Mouse (Mus musculus) liver, embryonic 13.5 days (tissue): ENCODE results near the gene Fgf7. TPM values are rescaled to one million over a fixed set of nuclear protein-coding genes. Genes with fewer than 3 reads are reported as not detected.

Experiments used
- ATAC-seq: fragments of 200-750 bp; cut with Nextera tagmentation; 2 replicates; pipeline ENCODE4 v1.8.0; 2017; ENCODE audit warnings: low read depth, mild to moderate bottlenecking, moderate number of reproducible peaks, moderate library complexity
- DNase-seq: peaks from one replicate; pipeline ENCODE4 v3.0.0; 2022
- H3K27ac ChIP-seq: fragments of 300-500 bp; sonication (generic); 2 replicates; pipeline ENCODE4 v1.5.1; 2015; ENCODE audit warnings: moderate library complexity, mild to moderate bottlenecking, inconsistent platforms
- H3K27me3 ChIP-seq: fragments of 300-500 bp; sonication (generic); 2 replicates; pipeline ENCODE4 v1.6.1; 2015; ENCODE audit warnings: mild to moderate bottlenecking, inconsistent platforms
- H3K36me3 ChIP-seq: fragments of 300-500 bp; sonication (generic); 2 replicates; pipeline ENCODE4 v1.6.1; 2015; ENCODE audit warnings: mild to moderate bottlenecking, inconsistent platforms
- H3K4me1 ChIP-seq: fragments of 300-500 bp; sonication (generic); replicated peaks from 2 replicates; pipeline ENCODE4 v1.6.1; 2015; ENCODE audit warnings: inconsistent platforms
- H3K4me2 ChIP-seq: fragments of 300-500 bp; sonication (generic); 2 replicates; pipeline ENCODE4 v1.6.1; 2015; ENCODE audit warnings: inconsistent platforms, mild to moderate bottlenecking, moderate library complexity
- H3K4me3 ChIP-seq: fragments of 300-500 bp; sonication (generic); replicated peaks from 2 replicates; pipeline ENCODE4 v1.5.1; 2015; ENCODE audit warnings: mild to moderate bottlenecking, inconsistent platforms
- H3K9ac ChIP-seq: fragments of 300-500 bp; sonication (generic); 2 replicates; pipeline ENCODE4 v1.6.1; 2015; ENCODE audit warnings: mild to moderate bottlenecking, inconsistent platforms
- H3K9me3 ChIP-seq: fragments of 300-500 bp; sonication (generic); replicated peaks from 2 replicates; pipeline ENCODE4 v1.6.1; 2016; ENCODE audit warnings: inconsistent platforms
- WGBS: fragments of 180-500 bp; shearing (Covaris S2); methylation state at CpG from one replicate; pipeline ENCODE4 v1.1.7; 2015; ENCODE audit not compliant: insufficient replicate concordance; 5-methylcytosine and 5-hydroxymethylcytosine counted together
- polyA plus RNA-seq: library from polyadenylated mRNA; unstranded; fragments of >200 nt; fragmentation: Nextera tagmentation; extraction: Ambion mirVana; gene quantifications from 2 replicates; pipeline ENCODE4 v1.2.1, GENCODE M21; 2015

Fgf7 gene
- polyA plus RNA-seq, 1 experiment from 2014 or later = 0.14 TPM

DNA sequence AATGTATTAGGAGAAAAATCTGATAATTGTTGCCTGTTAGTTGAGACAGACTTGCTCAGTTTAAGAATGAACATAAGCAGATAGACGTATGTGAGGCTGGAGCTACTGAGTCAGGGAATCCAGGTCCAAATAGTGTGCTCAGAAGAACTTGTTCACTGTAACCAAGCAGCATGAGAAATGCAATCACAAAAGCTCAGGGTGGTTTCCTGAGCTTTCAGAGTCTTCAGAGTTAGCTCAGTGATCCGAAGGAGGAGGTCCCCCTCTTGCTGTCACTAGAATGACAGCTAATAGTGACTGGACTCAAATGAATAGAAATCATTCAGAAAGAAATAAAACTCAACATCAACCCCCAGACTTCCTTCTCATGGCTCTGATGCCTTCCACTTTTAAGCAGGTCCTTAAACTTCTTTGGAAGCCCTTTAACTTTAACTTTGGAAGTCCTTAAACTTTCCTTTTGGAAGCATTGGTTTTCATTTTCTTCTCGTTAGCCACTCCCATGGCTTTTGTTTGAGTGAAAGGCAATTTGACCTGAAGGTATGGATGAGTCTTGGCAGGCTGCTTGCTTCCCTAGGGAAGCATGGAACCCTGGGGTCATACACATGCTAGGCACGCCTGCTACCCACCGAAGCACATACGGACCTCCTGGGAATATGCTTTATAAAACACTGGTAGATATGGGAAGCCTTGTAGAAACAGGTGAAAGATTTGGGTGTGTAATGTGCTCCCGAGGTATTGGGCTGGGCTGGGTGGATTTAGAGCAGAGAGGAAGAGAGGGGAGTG, 4.0 kb downstream of the Fgf7 start:
- Histone ChIP-seq H3K9ac (no peak overlapping the region), H3K27ac (no peak overlapping the region), H3K4me3 (no peak overlapping the region), H3K4me2 (no peak overlapping the region), H3K4me1 (no peaks in the 10 kb centered on the region), H3K27me3 (no peaks in the 10 kb centered on the region), H3K9me3 (no peaks in the 10 kb centered on the region), H3K36me3 (no peaks in the 10 kb centered on the region)
- no peak for ATAC-seq
- WGBS = 64% methylated on average over 7 of the region's 7 CpGs
- DNase-seq = no peak

DNA sequence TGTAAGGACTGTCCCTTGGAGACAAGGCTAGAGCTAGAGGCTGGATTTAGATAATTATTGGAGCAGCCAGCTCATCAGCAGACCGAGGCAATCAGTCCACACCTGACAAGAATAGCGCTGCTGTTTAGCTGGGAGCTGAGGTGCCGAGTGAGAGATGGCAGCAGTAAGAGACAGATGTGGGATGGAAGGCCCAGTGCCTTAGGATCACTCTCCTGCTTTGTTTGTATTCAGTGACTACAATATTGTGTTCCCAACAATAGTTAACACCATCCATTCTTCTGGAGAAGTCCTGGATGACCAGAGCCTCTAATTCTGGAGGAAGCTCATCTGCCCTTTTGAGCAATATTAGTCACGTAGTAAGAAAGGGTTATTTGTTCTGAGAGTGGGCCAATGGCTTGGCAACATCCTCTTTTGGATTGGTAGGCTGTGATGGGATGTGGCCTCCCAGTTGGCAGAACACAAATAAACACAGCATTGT, 5.0 kb downstream of the Fgf7 start:
- no peak for DNase-seq

DNA sequence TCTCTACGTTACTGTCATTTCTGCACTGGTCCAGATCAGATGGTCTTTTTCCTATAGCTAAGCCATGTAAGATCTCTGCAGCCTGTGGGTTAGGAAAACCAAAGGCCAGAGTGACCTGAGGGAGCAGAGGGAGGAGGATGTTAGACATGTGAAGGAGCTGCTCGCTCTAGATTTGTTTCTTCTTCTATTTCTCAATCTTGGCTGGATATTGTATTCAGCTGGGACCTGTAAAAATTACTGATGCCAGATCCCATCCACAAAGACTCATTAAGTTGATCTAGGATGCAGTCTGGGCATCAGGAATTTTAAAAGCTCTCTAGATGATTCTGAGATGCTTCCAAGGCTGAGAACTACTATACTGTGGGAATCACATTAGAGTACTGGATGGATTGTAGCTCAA, 6.2 kb downstream of the Fgf7 start:
- Histone ChIP-seq H3K27ac (no peak overlapping the region), H3K4me2 (no peak overlapping the region), H3K27me3 (no peaks in the 10 kb centered on the region), H3K4me1 (no peaks in the 10 kb centered on the region), H3K9me3 (no peaks in the 10 kb centered on the region), H3K9ac (no peak overlapping the region), H3K36me3 (no peaks in the 10 kb centered on the region), H3K4me3 (no peak overlapping the region)
- DNase-seq (no peak), ATAC-seq (no peak)
- WGBS = 52% methylated on average over 2 of the region's 2 CpGs

More for the DNA sequence above, 5.0 kb downstream of the Fgf7 start:
- no peak overlapping the region for H3K4me2 ChIP-seq
- no peak overlapping the region for H3K4me3 ChIP-seq
- no peak overlapping the region for H3K9ac ChIP-seq
- H3K4me1 ChIP-seq = no peaks in the 10 kb centered on the region
- H3K36me3 ChIP-seq = no peaks in the 10 kb centered on the region
- H3K27me3 ChIP-seq = no peaks in the 10 kb centered on the region
- no peak for ATAC-seq
- H3K9me3 ChIP-seq = no peaks in the 10 kb centered on the region
- 56% methylated on average over 4 of the region's 4 CpGs for WGBS
- no peak overlapping the region for H3K27ac ChIP-seq

DNA sequence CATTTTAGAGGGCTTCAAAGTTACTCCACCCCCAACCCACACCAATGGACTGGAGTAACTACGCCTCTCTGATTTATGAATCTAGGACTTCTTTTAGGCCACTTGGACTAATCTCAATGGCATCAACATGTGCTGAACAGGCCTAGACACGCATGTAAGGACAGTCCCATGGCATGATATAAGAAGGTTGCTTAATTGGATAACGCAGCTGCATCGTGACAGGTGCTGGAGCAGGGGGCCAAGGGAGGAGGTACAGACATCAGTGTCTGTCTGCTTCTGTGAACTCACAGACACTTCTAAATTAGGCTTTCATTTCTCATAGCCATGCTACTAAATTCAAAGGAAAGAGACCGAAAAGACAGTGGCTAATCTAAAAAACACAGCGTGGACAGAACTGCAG, 6.8 kb downstream of the Fgf7 start:
- Histone ChIP-seq H3K4me3 (no peak overlapping the region), H3K9me3 (no peaks in the 10 kb centered on the region), H3K27ac (no peak overlapping the region), H3K27me3 (no peaks in the 10 kb centered on the region), H3K4me1 (no peaks in the 10 kb centered on the region), H3K36me3 (no peaks in the 10 kb centered on the region), H3K9ac (no peak overlapping the region), H3K4me2 (no peak overlapping the region)
- no peak for ATAC-seq
- WGBS = 71% methylated on average over 6 of the region's 6 CpGs
- DNase-seq = no peak

DNA sequence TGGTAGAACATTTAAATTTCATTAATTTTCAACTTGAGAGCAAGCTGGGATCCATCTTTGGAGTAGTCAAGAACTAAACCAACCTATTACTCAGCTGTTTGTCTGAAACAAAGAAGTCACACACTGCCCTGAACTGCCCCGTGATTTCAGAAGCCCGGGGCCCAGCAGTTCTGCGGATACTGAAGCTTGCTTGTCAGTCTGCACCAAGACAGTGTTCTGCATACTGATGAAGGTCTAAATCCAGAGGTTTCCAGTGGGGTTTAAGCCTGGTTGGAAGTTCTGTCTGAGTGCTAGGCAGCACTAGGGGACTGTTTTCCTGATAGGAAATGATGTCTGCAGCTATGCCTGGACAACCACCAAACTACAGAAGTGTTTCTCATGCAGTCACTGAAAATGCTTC, 8.2 kb downstream of the Fgf7 start:
- H3K27me3 ChIP-seq = no peaks in the 10 kb centered on the region
- H3K9ac ChIP-seq = no peak overlapping the region
- no peak overlapping the region for H3K4me3 ChIP-seq
- H3K36me3 ChIP-seq = no peaks in the 10 kb centered on the region
- no peaks in the 10 kb centered on the region for H3K4me1 ChIP-seq
- H3K9me3 ChIP-seq = no peaks in the 10 kb centered on the region
- 72% methylated on average over 3 of the region's 3 CpGs for WGBS
- DNase-seq (no peak), ATAC-seq (no peak)
- H3K27ac ChIP-seq = no peak overlapping the region
- no peak overlapping the region for H3K4me2 ChIP-seq

DNA sequence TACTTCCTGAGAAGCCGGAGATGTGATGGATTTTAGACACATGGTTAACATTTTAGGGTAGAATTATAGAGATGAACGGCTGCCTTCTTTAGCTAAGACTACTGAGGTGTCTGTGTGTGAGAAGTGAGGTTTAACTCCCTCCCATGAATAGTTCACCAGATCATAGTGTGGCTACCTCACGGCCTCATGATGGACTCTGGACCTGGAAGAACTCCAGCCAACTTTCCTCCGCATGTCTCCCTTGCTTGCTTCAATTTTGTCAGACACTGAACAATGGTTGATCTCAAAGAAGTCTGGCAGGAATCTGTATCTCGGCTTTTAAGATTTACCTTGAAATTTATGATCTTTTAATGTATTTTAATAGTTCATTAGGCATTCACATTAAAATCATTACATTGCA, 11.2 kb downstream of the Fgf7 start:
- H3K9me3 ChIP-seq = no peaks in the 10 kb centered on the region
- 65% methylated on average over 5 of the region's 5 CpGs for WGBS
- no peak overlapping the region for H3K4me3 ChIP-seq
- no peak for ATAC-seq
- H3K36me3 ChIP-seq = no peaks in the 10 kb centered on the region
- no peak overlapping the region for H3K9ac ChIP-seq
- no peak overlapping the region for H3K4me2 ChIP-seq
- H3K4me1 ChIP-seq = no peaks in the 10 kb centered on the region
- H3K27me3 ChIP-seq = no peaks in the 10 kb centered on the region
- no peak overlapping the region for H3K27ac ChIP-seq
- no peak for DNase-seq

DNA sequence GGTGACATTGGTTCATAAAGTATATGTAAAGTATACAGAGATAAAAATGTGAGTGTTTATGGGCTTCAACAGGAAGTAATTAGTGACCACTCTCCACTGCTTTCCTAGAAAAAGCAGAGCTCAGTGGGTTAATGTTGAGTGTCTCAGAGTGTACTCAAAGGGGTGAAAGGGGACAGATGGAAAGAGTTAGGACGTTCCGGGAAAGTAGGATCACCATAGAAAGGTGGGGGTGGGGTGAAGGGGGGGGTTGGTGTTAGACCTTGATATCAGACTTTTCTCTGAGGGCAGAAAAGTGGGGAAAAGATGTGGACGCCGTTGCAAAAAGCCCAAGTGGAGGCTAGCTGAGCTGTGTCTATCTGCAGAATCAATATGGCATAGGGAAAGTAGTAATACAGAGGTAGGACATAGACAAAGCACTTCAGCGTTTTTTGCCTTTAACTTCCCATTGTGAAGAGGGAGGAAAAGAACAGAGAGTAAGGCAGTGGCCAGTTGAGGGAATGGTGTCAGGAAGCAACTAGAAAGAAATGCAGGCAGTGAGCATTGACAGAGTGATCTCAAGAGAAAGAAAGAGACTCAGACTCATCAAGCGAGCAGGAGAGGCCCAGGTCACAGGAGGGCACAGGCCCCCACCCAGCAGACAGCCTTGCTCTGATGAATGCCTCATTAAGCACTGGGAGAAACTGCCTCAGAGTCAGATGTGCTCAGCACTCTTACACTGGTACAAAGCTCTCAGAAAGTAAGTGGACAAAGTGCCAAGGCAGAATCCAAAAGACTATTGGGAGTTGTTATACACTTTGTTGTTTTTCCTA, 18.5 kb downstream of the Fgf7 start:
- DNase-seq = no peak
- no peaks in the 10 kb centered on the region for H3K4me1 ChIP-seq
- H3K4me2 ChIP-seq = no peak overlapping the region
- no peaks in the 10 kb centered on the region for H3K36me3 ChIP-seq
- no peaks in the 10 kb centered on the region for H3K27me3 ChIP-seq
- 55% methylated on average over 6 of the region's 6 CpGs for WGBS
- no peaks in the 10 kb centered on the region for H3K9me3 ChIP-seq
- H3K27ac ChIP-seq = no peak overlapping the region
- H3K9ac ChIP-seq = no peak overlapping the region
- ATAC-seq = no peak
- H3K4me3 ChIP-seq = no peak overlapping the region

DNA sequence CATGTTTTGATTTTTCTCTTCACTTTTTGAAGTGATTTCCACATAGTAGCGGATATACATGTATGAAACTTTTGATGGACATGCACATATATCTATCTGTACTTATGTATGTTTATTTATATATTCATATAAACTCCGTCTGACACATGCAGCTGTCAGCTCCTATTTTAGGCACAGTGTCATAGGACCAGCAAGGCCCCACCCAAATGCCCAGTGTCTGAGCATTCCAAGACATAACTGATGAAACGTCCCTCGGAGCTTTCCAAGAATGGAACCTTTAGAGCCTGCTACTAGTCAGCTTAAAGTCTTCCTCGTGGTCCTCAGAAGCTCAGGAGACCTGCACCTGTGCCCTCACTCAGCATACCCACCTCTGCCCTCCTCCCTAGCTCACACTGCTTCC, 19.2 kb downstream of the Fgf7 start:
- H3K4me2 ChIP-seq = no peak overlapping the region
- no peak overlapping the region for H3K27ac ChIP-seq
- H3K4me3 ChIP-seq = no peak overlapping the region
- H3K9ac ChIP-seq = no peak overlapping the region
- no peaks in the 10 kb centered on the region for H3K36me3 ChIP-seq
- H3K4me1 ChIP-seq = no peaks in the 10 kb centered on the region
- ATAC-seq = no peak
- WGBS = 63% methylated on average over 5 of the region's 5 CpGs
- H3K27me3 ChIP-seq = no peaks in the 10 kb centered on the region
- no peak for DNase-seq
- H3K9me3 ChIP-seq = no peaks in the 10 kb centered on the region

DNA sequence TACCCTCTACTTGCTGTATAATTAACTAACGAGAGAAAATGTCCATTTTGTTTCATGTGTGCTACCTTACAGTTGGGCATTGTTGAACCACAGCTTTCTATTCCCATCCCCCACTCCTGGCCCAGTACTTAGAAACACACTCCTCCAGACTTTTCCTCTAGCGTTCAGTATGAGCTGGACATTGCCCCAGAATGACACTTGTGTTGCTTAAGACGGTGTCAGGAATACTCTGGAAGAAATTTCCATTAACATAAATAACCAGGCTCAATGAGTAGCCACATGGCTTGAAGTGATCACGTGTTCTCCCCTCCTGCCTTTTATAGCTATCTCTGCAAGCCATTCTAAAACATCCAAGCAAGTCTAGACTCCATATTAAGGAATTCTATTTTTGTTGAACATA, 26.1 kb downstream of the Fgf7 start:
- WGBS = 60% methylated on average over 4 of the region's 4 CpGs
- no peak for DNase-seq
- no peak overlapping the region for H3K27ac ChIP-seq

DNA sequence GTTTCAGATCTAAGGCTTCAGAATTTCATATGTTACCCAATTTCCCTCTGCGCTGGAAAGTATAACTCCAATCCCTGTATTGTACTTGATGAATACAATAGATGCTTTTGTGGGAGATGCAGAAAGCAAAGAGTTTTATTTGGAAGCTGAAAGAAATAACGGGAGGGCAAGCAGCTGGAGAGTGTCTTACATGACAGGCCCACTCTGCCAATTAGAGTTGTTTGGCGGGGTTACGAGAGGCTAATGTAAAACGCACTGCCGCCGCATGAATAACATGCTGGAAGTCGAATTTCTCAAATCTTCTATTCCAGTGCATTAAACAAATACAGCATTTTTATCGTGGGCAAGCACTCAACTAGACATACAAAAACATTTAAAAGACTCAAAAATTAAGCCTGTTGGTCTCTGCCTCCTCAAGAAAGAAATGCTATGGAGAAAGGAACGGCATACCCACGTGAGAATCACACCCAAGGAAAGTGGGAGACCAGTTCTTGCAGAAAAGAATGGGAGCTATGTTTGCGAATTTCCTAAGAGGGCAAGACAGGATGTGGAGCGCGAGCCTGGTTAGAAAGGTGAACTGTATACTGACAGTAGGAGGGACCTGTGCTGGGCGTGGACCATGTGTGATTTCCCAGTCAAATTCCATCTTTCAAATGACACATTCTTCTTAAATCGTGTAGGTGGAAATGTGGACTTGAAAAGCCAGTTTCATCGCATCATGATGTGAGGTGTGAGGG, 26.7 kb downstream of the Fgf7 start:
- Histone ChIP-seq H3K4me2 (no peak overlapping the region), H3K4me3 (no peak overlapping the region), H3K27me3 (no peaks in the 10 kb centered on the region), H3K9me3 (no peaks in the 10 kb centered on the region), H3K36me3 (no peaks in the 10 kb centered on the region), H3K27ac (no peak overlapping the region), H3K4me1 (no peaks in the 10 kb centered on the region), H3K9ac (no peak overlapping the region)
- 76% methylated on average over 17 of the region's 17 CpGs for WGBS
- DNase-seq = no peak
- no peak for ATAC-seq

More for the DNA sequence above, 26.1 kb downstream of the Fgf7 start:
- Histone ChIP-seq H3K4me1 (no peaks in the 10 kb centered on the region), H3K4me2 (no peak overlapping the region), H3K4me3 (no peak overlapping the region), H3K36me3 (no peaks in the 10 kb centered on the region), H3K27me3 (no peaks in the 10 kb centered on the region), H3K9ac (no peak overlapping the region), H3K9me3 (no peaks in the 10 kb centered on the region)
- no peak for ATAC-seq

DNA sequence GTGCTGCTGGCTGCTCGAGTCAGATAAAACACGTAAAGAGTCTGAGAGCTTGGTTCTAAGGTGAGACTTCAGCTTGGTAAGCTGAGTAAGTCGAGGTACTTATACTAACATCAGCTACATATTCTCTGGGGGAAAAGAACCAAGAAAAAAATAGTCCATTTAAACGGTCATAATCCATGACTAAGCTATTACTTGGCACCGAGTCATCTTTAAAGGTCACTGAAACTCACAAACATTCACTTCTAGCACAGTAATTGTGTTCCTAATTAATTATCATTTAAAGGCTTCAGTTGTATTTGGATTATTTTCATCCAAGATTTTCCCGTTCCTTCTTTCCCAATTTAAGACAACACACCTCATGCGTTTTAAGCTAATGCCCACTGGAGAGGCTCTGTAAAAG, 28.4 kb downstream of the Fgf7 start:
- WGBS = 65% methylated on average over 7 of the region's 7 CpGs
- Histone ChIP-seq H3K4me1 (no peaks in the 10 kb centered on the region), H3K27ac (no peak overlapping the region), H3K4me2 (no peak overlapping the region), H3K9me3 (no peaks in the 10 kb centered on the region), H3K27me3 (no peaks in the 10 kb centered on the region), H3K9ac (no peak overlapping the region), H3K36me3 (no peaks in the 10 kb centered on the region), H3K4me3 (no peak overlapping the region)
- DNase-seq (no peak), ATAC-seq (no peak)
